Mouse (Mus musculus): Measurements from ENCODE around the gene Scgb2b20. TPM values are rescaled to one million over a fixed set of nuclear protein-coding genes. Genes with fewer than 3 reads are reported as not detected.

Gene Scgb2b20
- not detected for total RNA-seq (2023)

DNA sequence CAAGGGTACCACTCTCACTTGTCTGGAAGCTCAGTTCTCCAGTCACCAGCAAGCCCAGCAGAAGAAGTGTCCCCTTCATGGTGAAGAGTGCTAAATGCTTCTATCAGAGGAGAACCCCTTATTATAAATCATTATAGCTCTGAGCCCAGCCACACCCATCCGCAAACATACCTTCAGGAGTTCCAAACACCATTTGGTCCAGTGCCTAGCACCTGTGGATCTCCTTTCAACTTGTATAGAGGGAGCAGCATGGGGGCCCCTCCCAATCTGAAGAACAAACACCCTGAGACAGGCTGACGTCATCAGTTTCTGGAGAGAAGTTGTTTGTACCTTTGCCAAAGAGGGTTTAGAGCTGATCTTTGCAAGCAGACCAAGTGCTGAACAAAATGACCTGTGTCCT is at the start of gene Scgb2b20:
Gene Scgb2b20 (minus strand): TSS at position 101 of the 400 bp plus-strand sequence.

DNA sequence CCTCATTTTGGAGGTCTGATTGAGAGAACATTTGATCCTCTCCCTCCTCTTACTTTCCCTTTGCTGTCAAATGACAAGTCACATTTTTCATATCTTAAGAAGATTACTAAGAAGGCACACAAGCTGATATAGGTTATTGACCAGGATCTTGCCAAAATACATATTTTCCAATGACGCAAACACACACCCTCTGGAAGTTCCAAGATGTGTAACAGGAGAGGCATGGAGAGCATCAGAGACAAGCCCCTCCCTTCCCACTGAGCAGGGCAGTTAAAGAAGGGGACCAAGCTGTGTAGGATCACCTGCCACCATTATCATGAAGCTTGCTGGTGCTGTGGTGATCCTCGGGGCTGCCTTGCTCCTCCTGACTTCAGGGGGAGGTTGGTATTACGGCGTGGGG is 6.8 kb upstream of the Scgb2b20 start, which contains the start of gene Scgb1b20:
Gene Scgb1b20 (plus strand): TSS at position 301 of the 400 bp plus-strand sequence.

Other genes with a start within 250 kb of the Scgb2b20 start
- gene Scgb2b18, start 192.5 kb downstream of the Scgb2b20 start, total RNA-seq (2023), result not detected
- not detected for gene Scgb1b18, start 180.8 kb downstream of the Scgb2b20 start, total RNA-seq (2023)
- gene Scgb2b19, start 86.0 kb downstream of the Scgb2b20 start, total RNA-seq (2023), result not detected
- gene Scgb1b19, start 79.0 kb downstream of the Scgb2b20 start, total RNA-seq (2023), result not detected
- not detected for gene Scgb1b20, start 6.9 kb upstream of the Scgb2b20 start, total RNA-seq (2023)
- gene Scgb2b21, start 154.1 kb upstream of the Scgb2b20 start, total RNA-seq (2023), result not detected

Measured in monocyte, adult 59 days (primary cell).